Mouse (Mus musculus) thymus, postnatal 10 days (tissue): ENCODE results near the gene Hist1h4f.

ENCODE experiments used
- DNase-seq, 2 experiments: peaks; one replicate each; pipeline ENCODE4 v3.0.0; 2021; ENCODE audit warnings: low spot score in 2 of 2

The Hist1h4f gene

DNA sequence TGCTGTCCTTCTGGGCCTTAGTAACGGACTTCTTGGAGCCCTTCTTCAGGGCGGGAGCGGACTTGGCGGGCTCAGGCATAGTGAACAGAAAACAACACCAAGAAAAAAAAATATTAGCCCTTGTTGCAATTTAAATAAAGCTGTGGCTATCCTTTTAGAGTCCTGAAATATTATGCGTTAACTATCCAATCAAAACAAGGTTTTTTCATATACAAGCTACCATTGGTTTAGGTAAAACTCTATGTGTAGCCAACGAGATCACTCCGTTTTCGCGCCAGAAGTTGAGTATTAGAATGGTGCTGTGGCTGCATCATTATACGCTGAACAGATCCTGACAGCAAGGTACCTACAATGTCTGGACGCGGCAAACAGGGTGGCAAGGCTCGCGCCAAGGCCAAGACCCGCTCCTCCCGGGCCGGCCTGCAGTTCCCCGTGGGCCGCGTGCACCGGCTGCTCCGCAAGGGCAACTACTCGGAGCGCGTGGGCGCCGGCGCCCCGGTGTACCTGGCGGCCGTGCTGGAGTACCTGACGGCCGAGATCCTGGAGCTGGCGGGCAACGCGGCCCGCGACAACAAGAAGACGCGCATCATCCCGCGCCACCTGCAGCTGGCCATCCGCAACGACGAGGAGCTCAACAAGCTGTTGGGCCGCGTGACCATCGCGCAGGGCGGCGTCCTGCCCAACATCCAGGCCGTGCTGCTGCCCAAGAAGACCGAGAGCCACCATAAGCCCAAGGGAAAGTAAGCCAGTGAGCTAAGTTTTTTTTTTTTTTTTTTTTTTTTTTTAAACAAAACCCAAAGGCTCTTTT is 17.7 kb downstream of the Hist1h4f start, which contains the start of gene Hist1h2af:
Gene Hist1h2af, plus strand, starts transcription at position 347 of the 808 bp plus-strand sequence.
- DNase-seq, result peak; percentile 67 to 68

DNA sequence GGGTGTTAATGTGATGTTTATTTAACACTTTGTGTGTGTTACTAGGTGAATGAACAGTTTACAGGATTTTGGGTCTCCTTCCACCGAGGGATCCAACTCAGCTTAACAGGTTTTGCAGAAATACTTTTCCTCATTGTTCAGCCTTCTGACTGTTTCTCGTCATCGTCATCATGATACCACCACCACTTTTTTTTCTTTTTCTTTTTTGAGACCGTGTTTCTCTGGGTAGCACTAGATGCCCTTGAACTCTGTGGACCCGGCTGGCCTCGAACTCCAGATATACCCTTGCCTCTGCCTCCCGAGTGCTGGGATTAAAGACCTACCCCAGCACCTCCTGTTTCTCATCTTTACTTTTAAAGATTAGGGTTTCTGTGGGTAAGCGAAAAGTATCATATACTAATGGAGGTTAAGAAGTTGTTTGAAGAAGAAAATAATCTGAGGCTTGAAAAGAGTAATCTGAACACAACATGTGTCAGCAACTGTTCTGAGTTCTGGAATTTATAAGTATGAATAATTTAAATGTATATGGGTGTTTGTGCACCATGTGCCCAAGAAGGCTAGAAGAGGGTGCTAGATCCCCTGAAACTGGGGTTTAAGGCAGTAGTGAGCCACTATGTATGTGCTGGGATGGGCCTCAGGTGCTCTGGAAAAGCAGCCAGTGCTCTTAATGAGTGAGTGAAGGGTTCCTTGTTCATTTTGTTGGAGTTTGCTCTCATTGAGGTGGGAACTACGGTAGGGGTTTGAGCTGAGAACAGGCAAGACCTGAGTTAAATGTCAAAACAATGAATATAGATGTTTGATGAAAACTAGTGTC is 19.0 kb downstream of the Hist1h4f start:
- DNase-seq, result no peak

DNA sequence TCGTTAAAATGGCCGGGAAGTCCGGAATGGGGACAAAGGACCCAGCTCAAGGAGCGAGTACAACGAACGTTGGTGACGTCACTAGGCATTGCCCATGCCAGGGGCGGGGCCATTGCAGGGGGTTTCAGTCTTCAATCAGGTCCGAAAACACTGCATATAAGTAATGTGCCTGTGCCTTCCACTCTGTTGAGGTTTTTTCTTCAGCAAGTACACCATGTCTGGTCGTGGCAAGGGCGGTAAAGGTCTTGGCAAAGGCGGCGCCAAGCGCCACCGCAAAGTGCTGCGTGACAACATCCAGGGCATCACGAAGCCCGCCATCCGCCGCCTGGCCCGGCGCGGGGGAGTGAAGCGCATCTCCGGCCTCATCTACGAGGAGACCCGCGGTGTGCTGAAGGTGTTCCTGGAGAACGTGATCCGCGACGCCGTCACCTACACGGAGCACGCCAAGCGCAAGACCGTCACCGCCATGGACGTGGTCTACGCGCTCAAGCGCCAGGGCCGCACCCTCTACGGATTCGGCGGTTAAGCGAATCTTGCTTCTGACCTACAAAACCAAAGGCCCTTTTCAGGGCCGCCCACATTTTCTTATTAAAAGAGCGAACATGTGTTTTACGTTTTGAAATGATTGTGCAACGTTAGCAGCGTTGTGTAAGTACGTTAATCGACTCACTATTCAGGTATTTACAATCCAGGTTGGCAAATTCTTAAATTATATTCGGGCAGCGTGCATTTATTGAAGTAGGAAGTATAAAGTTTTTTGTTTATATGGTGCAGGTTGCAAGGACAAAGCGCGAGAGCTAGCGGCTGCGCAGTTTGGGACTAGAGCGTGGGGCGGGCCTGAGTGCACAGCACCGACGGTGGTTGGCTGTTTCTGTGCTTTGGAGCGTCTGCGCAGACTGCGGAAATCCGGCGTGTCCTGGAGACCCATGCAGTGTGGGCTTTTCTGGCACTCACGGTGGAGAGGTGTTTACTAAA is 20.3 kb downstream of the Hist1h4f start, which contains the start of gene Hist1h4h:
Gene Hist1h4h, plus strand, starts transcription at position 150 of the 975 bp plus-strand sequence.
- peak; percentile 98 to 99 for DNase-seq

DNA sequence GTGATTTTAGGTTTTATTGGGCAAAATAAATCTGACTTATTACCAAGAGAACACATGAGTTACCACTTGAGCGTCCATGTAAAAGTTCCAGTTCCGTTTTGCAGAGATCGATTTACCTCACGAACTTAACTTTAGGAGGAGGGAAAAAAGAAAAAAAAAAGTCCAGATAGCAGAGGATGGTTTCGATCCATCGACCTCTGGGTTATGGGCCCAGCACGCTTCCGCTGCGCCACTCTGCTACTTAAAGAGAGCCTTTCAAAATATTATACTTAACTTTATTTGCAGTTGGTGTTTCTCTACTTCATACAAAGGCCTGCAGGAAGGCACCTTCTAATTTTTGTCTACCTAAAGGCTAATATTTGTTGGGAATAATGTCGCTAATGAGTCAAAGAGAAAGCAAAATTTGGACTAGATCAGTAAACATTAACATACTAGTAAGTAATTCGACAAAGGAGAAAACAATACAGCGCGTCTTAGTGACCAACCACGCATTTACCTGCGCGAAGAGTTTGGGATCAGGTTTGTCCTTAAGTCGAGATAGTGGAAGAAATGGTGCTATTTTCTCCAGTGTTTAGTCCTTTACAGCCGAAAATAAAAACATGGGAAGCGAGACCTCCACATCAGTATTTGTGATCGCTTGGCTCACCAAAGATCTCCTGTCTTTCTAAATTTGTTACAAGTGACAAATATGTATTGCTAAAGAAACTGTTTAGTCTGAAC is 21.1 kb downstream of the Hist1h4f start:
- peak; percentile 43 to 75 for DNase-seq

DNA sequence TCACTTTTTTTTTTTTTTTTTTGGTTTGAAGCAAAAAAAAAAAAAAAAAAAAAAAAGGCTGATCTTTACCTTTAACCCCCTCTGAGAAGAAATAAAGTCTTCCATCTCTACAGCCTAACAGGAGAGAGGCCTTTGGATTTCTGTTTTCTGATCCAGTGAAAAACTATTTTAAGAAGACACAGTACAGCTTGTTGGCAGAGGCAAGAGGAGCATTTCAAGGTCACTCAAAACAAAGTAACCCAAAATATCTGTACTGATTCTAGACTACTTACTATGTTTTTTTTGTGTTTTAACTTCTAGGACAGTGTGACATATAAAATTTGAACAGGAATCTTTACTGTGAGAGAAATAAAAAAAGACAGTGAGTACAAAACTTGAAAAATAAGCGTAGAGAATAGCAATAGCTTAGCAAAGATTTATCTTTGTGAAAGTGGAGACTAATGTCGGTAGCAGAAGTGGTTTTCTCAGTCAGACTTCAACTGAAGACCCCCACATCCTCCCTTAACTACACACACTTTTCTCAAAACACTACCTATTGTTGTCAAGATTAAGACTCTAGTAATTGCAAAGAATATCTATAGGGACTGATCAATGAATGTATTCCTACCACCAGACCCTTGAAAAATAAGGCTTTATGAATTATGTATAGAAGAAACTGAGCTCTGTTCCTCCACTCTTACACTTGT is 21.8 kb downstream of the Hist1h4f start:
- DNase-seq, result no peak

DNA sequence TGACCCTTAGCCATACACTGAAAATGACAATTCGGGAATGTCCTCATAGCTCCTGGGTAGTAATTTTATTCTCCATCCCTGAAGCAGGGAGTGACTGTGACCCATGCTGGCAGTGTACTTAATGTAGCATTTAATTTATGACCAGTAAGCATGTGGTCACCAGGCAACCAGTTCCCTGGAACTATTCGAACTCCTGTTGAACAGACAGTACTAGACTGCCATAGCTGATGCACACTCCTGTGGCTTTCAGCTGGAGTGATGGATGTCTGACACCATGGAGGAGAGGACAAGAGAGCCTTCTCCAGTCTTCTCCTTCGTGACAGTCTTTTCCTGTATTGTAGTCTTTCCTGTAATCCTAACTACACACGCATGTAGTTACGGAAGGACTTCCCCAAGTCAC is 22.4 kb downstream of the Hist1h4f start:
- DNase-seq, result no peak

DNA sequence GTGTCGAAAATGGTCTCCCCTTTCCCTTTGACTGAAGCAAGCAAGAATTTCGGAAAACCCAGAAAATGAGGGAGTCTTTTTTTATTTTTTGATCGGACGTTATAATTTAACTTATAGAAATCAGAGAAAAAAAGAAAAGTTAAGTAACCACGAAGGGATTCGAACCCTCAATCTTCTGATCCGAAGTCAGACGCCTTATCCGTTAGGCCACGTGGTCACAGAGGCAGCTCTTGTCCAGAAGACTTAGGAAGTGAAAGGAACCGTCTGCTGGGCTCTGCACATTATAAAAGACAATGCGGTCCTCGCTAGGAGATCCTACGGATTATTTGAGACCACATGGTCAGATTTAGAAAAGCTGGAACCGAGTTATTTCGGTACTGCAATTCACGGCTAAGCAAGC is 25.1 kb downstream of the Hist1h4f start:
- DNase-seq, result peak; percentile 80 to 95

DNA sequence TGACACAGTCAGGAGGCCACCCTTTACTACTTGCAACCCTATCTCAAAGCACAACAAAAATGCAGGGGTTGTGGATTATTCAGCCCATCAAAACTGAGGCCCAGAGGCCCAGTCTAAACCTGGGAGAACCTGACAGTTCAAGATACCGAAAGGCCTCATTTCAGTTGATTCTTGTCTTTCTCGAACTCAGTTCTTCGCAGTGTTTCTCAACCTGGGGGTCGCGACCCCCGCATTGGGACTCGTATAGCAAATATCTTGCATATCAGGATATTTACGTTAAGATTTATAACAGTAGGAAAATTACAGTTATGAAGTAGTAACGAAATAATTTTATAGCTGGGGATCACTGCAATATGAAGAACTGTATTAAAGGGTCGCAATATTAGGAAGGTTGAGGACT is 25.5 kb downstream of the Hist1h4f start:
- DNase-seq, result no peak

DNA sequence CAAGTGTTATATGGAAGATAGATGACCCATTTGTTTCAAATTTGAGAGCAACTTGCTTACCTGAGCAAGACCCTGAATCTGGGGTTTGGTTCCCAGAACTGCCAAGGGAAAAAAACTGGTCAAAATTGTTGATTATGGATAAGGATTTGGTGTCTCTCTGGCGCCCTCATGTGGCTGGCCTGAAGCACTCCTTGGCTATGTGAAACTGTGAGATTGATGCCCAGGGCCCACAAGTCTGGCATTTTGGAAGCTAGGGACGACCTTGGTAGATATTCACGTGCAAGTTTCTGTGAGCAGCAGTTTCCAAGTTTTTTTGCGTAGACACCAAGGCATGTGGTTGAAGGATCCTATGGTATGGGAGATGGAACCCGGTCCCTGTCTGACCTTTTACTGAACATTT is 26.8 kb downstream of the Hist1h4f start:
- DNase-seq, result peak; percentile 41 to 79

DNA sequence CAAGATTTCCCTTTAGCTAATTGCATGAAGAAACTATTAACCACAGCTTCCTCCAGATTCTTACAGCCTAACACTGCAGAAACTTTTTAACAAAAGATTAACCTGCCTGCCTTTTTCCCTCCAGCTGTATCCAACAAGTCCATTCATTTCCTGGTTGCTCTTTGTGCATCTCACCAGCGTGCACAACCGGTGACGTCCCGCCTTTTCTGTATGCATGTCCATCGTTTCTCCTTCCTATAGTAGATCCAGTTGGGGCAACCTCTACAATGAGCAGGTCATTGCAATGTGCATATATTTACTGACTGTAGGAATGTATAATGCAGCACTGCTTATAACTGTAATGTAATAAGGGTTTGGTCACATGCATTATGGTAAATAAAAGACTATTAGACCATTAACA is 27.5 kb downstream of the Hist1h4f start:
- no peak for DNase-seq

DNA sequence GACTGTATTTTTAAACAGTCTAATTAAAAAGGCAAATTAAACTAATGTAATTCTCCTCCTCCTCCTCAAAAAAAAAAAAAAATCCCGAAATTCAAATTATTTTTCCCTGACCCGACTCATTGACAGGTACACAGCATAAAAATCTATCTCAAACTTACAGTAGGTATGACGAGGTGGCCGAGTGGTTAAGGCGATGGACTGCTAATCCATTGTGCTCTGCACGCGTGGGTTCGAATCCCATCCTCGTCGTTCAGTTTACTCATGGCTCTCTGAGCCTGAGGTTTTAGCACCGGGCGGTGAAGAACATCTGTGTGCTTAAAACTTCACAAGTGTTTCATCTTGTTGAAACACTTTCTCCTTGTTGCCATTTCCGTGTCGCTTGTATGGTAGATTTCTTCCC is 29.7 kb downstream of the Hist1h4f start:
- DNase-seq, result peak; percentile 88 to 92

DNA sequence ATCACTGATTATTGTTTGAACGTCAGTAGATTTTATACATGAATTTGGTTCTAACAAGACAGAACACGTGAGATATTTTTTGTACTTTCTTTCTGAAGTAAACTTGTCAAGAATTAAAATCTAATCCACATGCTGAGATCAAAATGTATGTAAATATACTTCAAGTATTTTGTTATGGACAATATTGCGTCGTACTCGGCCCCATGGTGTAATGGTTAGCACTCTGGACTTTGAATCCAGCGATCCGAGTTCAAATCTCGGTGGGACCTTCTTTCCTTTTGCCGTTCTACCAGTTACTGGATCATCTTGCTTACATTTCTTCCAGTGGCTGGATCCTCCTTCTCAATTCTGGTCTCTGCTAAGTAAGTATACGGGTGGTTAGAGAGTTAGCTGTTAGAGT is 32.0 kb downstream of the Hist1h4f start:
- DNase-seq, result peak; percentile 60 to 72

DNA sequence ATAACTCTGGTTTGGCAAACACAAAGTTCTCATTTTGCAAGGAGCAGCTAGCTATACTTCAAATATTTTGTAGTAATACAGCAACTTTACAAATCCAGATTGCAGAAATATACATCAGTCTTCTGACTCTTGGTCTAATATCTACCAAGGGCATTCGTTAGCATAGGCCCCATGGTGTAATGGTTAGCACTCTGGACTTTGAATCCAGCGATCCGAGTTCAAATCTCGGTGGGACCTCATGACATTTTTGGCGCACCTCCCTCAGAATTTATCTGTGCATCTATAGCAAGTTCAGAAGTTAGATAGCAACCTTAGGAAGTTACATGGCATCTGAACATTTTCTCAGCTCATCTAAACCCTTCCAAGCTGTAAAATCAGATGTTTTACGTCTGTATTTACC is 32.6 kb downstream of the Hist1h4f start:
- DNase-seq, result peak; percentile 69 to 83

DNA sequence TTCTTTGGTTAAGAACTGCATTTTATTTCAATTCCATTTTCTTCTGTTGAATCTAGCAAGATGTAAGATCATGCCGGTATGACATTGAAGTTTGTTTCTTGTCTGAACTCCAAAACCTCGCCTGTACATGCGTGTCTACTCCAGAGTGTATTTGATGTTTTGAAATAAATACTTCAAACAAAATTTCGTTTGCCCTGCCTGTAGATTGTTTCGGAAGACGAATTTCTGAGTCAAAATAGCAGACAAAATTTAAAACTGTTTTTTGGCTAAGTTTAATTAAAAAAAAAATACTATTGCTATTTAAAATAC is 33.2 kb downstream of the Hist1h4f start:
- DNase-seq, result no peak

DNA sequence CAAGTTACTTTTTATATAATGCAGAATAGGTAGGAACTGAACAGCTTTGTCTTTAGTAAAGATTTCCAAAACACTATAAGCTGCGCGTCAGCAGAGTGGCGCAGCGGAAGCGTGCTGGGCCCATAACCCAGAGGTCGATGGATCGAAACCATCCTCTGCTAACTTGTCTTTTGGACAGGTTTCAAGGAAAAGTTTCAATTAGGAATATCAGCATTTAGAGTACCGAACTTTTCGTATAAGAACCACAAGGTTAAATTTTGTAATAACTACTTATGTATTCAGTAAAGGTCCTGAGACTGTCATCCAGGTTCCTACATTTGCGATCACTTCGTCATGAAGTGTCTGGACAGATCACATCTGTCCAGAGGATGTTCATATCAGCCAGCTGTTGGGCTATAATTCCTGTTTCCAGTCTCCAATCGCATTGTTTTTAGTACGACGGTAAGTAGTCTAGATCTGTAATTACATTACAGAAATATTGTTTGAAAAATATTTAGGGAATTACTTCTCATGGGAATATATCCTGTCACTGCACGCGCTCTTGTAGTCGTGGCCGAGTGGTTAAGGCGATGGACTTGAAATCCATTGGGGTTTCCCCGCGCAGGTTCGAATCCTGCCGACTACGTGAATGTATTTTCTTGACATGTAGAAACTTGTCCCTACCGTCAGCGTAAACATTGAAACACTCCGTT is 33.7 kb downstream of the Hist1h4f start:
- peak; percentile 88 to 90 for DNase-seq

DNA sequence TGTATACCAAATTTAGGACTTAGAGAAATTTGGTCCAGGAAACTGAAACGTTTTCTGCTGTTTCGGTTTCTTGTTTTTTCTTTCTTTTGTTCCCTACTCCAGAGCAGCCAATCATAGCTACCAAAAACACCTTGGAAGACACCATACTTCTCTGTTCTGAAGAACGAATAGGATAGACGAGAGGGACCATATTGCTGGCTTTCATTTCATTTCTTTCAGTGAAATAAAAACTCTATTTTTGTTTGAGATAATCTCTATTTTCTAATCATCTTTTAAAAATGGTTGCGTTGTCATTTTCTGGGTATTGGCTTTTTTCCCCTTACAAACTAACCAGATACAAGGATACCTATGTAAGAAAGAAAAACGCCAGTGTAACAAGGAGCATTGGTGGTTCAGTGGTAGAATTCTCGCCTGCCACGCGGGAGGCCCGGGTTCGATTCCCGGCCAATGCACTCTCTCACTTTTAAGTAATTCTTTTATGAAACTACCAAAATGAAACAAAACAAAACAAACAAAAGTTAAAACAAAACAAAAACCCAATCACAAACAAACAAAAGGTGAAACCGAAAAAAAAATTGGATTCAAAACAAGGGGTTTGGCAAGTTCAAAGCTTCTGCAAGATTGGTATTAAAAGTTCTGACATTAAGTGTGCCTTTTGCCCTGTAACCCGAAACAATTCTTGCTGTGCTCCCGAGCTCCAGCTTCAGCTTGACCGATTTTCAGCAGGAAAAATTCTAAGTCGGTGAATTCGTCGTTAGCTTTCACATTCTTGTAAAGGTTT is 34.4 kb downstream of the Hist1h4f start:
- peak; percentile 55 to 80 for DNase-seq

DNA sequence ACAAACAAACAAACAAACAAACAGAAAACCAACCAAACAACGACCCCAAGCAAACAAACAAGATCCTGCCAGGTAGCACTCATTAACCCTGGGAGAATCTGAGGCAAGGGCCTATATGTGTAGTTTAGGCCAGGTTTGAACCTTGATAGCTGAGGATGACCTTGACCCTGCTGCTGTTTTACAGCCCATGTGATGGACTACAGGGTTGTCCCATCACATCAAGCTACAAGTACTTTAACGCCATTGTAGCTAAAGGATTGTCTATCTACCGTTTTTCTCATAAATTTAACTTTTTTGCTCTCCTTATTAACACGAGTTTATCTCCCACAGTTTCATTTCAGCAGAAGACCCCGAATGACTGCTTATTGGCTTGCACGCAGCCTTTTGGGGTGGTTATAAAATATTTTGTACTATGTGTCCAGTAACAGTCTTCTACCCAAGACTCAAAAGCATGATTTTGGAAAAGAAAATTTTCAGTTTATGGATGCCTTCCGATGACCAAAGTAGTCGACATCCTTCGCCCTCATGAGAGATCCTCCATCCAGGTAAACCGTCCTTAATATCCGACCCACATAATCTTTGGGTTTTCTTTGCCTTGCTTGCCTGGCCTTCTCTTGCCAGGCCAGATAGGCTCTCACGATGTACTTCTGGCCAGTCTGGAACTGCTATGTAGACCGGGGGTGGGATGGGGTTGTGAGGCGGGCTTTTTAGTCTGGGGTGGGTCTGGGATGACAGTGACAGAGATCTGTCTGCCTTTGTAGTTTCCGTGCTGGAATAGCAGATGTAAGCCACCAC is 35.4 kb downstream of the Hist1h4f start:
- DNase-seq, result no peak

DNA sequence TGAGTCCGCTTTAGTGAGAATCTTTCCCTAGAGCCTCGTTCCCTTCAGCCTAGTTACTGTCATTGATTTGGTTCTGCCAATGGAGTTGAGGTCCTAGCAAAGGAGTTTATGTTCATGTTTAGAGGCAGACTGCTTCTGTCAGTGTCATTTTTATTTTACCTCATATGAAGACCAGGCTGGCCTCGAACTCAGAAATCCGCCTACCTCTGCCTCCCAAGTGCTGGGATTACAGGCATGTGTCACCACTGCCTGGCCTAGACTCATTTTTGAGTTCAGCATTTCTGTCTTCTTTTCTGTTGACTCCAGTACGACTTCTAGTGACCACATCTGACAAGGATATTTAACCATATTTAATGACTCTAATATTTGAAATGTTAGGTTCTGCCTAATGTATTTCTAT is 36.2 kb downstream of the Hist1h4f start:
- no peak for DNase-seq
